Mouse (Mus musculus) layer of hippocampus, adult 2 months (tissue): ENCODE data around the gene Bik. TPM values are rescaled to one million over a fixed set of nuclear protein-coding genes. Genes with fewer than 3 reads are reported as not detected.
A peak's percentile ranks its signal among the peaks of the same experiment; 100 is the strongest.

Source experiments
- DNase-seq, 2 experiments: peaks; one replicate each; pipeline ENCODE4 v3.0.0; 2022; ENCODE audit warnings: low spot score in 2 of 2
- H3K27ac ChIP-seq: fragments of 200-600 bp; 2 replicates; pipeline ENCODE4 v1.8.1; 2022
- H3K4me3 ChIP-seq: fragments of 200-600 bp; 2 replicates; pipeline ENCODE4 v1.8.1; 2022; ENCODE audit warnings: mild to moderate bottlenecking
- CTCF ChIP-seq: fragments of 200-600 bp; conservative IDR thresholded peaks from 2 replicates; pipeline ENCODE4 v1.8.1; 2022; ENCODE audit warnings: antibody characterized with exemption, mild to moderate bottlenecking, moderate library complexity
- total RNA-seq, 2 experiments: library from RNA; stranded (reverse); gene quantifications; 2 replicates each; pipeline ENCODE4 v1.2.3; 2021

Bik gene
- total RNA-seq, 2 experiments from 2014 or later: not detected

DNA sequence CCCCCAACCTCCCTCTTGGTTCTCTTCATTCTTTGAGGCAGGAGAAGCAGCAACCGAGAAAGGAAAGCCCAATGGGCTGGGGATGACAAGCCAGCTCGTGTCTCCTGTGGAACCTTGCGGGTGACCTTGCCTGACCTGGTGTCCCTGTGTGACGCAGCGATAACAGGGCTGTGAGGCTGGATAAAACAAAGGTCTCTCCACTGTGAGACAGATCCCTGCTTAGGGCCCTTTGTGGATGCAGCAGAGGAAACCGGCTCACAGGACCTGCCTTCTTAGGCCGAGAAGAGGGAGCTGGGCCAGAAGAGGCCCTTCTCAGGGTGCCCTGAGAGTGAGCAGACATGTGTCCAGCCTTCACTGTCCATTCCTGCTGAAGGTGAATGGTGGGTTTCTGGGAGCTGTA, 3.5 kb upstream of the Bik start:
- Histone ChIP-seq H3K27ac (no peak overlapping the region), H3K4me3 (no peak overlapping the region)
- TF ChIP-seq CTCF: no peak
- DNase-seq: no peak

DNA sequence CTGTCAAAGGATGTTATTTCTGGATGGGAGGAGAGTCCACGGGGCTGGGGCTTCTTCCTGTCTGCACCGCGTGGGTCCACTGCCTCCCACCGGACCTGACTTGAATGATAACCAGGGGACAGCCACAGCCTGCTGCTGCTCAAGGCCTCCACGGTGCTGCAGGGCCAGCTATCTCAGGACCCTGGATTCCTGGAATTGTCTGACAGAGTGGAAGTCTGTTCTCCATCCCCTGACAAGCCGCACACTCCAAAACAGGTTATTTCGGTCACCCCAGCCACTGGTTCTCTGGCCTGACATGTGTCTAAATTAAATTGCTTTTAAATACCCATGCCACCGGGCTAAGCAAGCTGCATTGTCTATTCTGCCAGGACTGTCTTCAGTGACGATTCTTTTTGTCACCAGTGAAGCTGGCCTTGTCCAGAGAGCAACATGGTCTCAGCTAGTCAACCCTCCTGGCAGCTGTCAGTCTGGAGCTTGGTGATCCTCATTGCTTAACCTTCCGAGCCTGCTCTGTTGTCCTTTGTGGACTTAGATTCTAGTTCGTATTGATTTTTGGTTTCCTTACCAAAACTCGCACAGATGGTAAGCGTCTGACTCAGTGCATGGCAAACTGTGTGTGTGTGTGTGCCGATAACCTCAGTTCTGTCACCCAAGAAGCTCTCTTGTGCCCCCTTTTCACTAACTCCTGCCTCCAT, 2.9 kb upstream of the Bik start:
- H3K4me3 ChIP-seq: no peak overlapping the region
- DNase-seq: no peak
- no peak for TF ChIP-seq CTCF
- no peak overlapping the region for H3K27ac ChIP-seq

DNA sequence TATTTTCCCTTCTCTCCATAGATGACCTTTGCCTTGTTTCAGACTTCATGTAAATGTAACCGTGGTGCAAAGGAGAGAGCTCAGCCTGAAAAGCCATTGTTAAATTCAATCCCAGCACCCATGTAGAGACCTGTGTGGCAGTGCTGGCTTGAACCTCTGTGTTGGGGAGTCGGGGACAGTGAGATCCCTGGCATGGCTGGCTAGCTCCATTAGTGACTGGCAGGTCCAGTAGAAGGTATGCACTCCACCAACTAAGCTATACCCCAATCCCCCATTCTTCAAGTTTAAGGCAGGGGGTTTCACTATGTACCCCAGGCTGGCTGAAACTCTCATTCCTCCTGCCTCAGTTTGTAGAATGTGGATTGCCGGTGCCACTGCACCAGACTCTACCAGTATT, 2.3 kb upstream of the Bik start:
- TF ChIP-seq CTCF: no peak
- Histone ChIP-seq H3K27ac (no peak overlapping the region), H3K4me3 (no peak overlapping the region)
- no peak for DNase-seq

DNA sequence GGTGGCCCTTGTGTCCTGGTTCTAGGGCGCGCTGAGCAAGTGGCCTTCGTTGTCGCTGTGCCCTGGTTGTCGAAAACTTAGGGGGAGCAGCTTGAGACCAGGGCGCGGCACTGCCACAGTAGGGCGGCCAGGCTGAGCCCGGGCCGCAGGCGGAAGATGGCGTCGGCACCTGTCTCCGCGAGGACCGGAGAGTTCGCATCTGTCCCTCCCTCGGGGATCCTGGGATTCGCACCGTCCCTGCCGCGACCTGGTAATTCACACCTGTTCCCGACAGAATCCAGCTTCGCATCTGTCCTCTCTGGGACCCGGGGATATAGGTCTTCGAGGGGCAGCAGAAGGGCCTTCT, 403 bp downstream of the Bik start:
- DNase-seq: no peak
- Histone ChIP-seq H3K4me3 (peak overlapping the region; percentile 47), H3K27ac (no peak overlapping the region)
- no peak for TF ChIP-seq CTCF

DNA sequence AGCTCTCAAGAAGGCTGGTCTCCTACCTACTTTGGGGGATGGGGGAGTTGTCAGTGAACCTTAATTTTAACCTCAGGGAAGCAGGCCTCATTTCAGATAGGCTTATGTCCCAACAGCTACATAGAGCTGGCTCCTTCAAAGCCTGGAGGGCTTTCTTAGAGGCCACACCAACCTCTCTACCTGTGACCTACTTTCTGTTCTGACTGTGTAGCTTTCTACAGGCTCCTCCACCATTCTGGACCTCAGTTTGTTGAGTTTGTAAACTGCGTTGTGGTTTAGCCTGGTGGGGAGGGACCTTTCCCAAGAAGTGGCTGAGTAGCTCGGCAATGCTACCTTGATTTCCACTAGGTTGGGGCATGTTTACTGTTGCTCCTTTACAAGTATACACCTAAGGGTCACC, 1.1 kb downstream of the Bik start:
- no peak for TF ChIP-seq CTCF
- no peak for DNase-seq
- H3K27ac ChIP-seq: no peak overlapping the region
- H3K4me3 ChIP-seq: no peak overlapping the region

DNA sequence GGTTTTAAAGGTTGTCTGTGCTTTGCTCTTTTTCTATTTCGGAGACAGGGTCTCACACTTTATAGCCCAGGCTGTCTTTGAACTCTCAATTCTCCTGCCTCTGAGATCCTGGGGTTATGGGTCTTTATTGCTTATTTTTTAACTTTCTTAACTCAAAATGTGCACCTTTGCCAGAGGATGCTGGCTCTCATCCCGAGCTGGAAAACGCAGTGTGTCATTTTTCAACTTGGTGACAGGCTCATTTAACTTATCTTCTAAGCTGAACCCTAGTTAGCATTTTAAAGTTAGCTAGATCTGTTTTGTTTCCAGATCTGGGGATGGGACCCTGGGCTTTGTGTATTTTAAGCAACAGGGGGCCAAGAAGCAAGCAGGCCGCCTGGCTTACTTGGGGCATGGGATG, 2.2 kb downstream of the Bik start:
- Histone ChIP-seq H3K27ac (no peak overlapping the region), H3K4me3 (no peak overlapping the region)
- no peak for TF ChIP-seq CTCF
- DNase-seq: no peak

DNA sequence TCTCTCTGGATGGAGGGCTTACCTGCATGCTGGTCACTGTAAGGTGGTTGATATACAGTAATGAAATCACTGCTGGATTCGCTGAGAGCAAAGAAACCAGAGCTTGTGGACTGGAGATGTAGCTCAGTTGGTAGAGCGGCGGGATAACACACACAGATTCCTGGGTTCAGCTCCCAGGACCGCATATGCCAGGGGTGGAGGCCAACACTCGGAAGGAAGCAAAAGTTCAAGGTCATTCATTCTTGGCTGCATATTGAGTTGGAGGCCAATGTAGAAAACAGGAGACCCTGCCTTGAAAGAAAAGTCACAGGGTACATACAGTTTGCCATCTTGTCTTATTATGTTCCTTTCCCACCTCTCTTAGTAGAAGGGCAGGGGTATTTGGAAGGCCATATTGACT, 3.1 kb downstream of the Bik start:
- no peak overlapping the region for H3K27ac ChIP-seq
- DNase-seq: no peak
- no peak overlapping the region for H3K4me3 ChIP-seq
- TF ChIP-seq CTCF: no peak

DNA sequence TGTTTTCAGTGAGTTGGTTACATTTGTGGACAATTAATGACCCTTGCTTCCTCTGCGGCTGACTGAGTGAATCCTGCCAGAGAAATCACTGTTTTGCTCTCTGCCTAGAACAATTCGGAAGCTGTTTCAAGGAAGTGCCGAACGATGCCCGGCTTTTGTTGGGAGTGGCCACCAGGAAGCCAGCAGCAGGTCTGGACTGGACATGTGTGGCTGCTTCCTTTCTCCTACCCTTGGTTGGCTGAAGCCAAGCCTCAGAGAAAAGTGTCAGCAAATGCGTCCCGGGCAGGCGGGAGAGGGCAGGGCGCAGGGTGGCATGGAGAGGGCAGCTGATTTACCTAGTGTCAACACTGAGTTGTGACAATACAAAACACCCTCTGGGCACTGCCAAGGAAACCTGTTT, 3.6 kb downstream of the Bik start:
- no peak for DNase-seq
- Histone ChIP-seq H3K27ac (no peak overlapping the region), H3K4me3 (no peak overlapping the region)
- TF ChIP-seq CTCF: no peak

DNA sequence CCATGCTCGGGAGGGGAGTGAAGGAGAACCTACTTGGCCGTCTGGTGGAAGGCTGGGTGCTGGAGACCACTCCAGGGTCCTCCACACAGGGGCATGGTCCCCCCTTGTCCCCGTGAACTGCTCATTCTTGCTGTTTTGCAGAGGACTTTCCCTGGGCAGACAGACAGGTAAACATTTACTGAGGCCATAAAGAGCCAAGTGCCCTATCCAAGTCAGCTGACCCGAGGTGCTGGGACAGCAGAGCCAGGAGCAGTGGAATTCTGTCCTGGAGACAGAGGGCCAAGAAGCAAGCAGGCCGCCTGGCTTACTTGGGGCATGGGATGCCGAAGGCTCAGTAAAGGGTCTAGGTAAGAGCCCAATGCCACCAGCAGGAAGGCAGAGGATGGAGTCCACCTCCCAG, 4.0 kb downstream of the Bik start:
- H3K4me3 ChIP-seq: no peak overlapping the region
- no peak for DNase-seq
- no peak for TF ChIP-seq CTCF
- no peak overlapping the region for H3K27ac ChIP-seq

DNA sequence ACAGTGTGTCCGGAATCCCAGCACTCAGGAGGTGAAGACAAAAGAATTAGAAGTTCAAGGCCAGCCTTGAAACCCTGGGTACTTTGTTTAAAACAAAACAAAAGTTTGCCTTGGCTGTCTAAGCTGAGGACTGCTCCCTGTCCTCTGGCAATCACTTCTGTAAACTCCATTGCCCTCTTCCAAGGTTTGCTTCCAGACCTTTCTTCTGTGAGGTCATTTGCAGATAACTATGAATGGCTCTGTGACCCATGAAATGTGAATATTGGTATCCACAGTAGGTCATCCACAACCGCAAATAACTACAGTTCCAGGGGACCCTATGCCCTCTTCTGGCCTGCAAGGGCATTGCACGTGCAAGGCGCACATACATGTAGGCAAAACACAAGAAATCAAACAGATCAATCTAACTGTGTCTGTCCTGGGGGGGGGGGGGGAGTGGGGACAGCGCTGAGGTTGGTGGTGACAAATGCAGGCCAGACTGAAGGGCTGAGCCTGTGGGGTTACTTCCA, 5.4 kb downstream of the Bik start:
- DNase-seq: no peak
- no peak overlapping the region for H3K27ac ChIP-seq
- TF ChIP-seq CTCF: peak; percentile 40

DNA sequence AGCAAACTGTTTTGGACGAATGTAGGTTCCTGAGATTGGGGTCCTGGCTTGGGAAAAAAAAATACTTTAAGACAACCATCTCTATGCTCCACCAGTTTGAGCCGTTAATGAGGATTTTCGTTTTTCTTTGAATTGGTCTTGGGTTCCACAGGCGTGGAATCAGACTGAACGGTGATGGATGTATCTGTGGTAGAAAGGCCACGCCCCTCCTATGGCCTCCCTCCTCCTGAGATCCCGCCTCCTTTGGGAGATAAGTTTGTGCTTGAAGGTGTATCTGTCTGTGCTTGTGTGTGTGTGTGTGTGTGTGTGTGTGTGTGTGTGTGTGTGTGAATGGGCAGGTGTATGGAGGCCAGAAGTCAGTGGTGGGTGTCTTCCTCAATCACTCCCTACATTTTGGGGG, 5.9 kb downstream of the Bik start:
- H3K27ac ChIP-seq: no peak overlapping the region
- no peak overlapping the region for H3K4me3 ChIP-seq
- TF ChIP-seq CTCF: no peak
- no peak for DNase-seq

More for the DNA sequence above, 5.4 kb downstream of the Bik start:
- H3K4me3 ChIP-seq: no peak overlapping the region

DNA sequence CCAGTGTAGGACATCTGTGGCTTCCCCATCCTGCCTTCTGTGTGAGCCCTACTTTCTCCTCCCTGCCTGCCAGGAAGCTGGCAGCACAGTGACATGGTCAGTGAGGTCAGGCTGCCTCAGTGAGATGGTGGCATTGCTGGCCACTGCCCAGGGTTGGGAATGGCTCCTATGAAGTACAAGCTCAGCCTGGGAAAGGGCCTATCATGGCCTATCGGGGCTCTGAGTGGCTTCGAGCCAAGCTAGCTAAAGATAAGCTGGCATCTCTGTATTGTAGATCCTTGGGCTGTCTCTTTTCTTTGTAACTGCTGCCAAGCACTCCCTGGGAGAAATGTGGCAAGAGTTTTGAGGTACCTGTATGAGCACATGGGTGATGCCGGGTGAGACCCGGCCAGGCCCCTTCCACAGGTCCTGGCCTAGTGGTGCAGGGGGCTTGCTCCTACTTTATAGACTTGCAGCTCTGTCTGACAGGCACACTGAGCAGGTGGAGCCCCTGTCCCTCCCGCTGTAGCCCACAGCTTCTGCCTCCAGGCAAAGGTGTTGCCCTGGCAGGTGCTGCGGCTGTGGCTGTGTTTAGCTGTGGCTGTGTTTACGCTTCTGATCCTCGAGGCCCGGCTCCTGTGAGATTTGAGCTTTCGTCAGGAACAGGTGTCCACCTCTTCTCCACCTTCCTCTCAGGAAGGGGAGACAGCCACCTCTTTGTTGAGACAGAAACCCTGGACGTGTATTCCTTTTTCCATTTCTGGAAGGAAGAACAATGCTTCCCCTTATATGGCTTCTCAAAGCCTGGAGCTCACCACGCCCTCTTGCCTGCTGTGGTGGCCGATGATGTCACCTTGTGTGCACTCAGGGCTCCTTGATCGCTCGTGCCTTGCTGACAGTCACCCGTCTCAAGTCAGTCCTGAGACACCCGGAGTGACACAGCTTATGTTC, 8.6 kb downstream of the Bik start:
- no peak overlapping the region for H3K4me3 ChIP-seq
- DNase-seq: no peak
- H3K27ac ChIP-seq: no peak overlapping the region
- no peak for TF ChIP-seq CTCF

DNA sequence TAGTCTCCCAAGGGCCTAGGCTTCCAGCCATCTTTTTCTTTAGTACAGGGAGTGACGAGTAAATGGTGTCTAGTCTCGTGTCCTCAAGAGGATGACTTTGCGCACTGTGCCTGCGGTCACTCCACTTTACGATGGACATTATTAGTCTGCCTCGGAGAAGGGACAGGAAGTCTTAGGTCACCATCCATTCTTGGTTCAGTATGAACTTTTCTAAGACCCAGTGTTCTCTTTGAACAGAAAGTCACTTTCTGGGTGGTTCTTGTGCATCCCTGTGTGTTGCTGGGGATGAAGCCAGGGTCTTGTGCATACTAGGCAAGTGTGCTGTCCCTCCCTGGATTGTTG, 9.2 kb downstream of the Bik start:
- Histone ChIP-seq H3K4me3 (no peak overlapping the region), H3K27ac (no peak overlapping the region)
- no peak for DNase-seq
- TF ChIP-seq CTCF: no peak

DNA sequence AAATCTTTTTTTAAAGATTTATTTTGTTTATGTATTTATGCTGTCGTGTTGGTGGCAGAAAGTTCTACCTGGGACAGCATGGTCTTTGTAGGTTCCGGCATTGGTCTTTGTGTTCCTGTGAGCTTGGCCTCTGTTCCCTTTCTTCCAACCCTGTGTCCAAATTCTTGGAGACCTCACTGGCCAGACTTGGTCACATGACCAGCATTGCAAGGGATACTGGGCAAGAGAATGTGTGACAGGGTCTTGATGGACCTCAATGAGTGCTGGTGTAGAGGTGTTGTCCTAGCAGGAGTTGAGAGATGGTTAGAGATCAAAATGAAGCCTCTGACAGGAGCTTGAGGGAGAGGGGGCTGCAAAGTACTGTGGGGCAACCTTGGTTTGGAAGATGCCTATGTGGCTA, 12.2 kb downstream of the Bik start:
- DNase-seq: no peak
- no peak for TF ChIP-seq CTCF
- H3K4me3 ChIP-seq: no peak overlapping the region
- H3K27ac ChIP-seq: no peak overlapping the region
